Mouse (Mus musculus) hindbrain, embryonic 16.5 days (tissue): ENCODE results near the gene Ppm1h. TPM values are rescaled to one million over a fixed set of nuclear protein-coding genes. Genes with fewer than 3 reads are reported as not detected.
A peak's percentile ranks its signal among the peaks of the same experiment; 100 is the strongest.

Experiments
- ATAC-seq: fragments of 200-750 bp; cut with Nextera tagmentation; 2 replicates; pipeline ENCODE4 v1.8.0; 2017; ENCODE audit warnings: moderate TSS enrichment, moderate library complexity
- H3K27ac ChIP-seq: fragments of 300-500 bp; sonication (generic); 2 replicates; pipeline ENCODE4 v1.5.1; 2014; ENCODE audit warnings: low read depth, mild to moderate bottlenecking, control low read depth, low read length, moderate library complexity
- H3K27me3 ChIP-seq: fragments of 300-500 bp; sonication (generic); replicated peaks from 2 replicates; pipeline ENCODE4 v1.6.1; 2014; ENCODE audit warnings: low read length; ENCODE audit not compliant: control insufficient read depth, insufficient read depth
- H3K36me3 ChIP-seq: fragments of 300-500 bp; sonication (generic); 2 replicates; pipeline ENCODE4 v1.6.1; 2014; ENCODE audit warnings: mild to moderate bottlenecking, low read length, moderate library complexity, mixed read lengths; ENCODE audit not compliant: control insufficient read depth, insufficient read depth
- H3K4me1 ChIP-seq: fragments of 300-500 bp; sonication (generic); 2 replicates; pipeline ENCODE4 v1.6.1; 2014; ENCODE audit warnings: low read depth, low read length; ENCODE audit not compliant: control insufficient read depth, insufficient read depth
- H3K4me2 ChIP-seq: fragments of 300-500 bp; sonication (generic); 2 replicates; pipeline ENCODE4 v1.6.1; 2014; ENCODE audit warnings: mild to moderate bottlenecking, low read length, control low read depth, moderate library complexity
- H3K4me3 ChIP-seq: fragments of 300-500 bp; sonication (generic); 2 replicates; pipeline ENCODE4 v1.5.1; 2014; ENCODE audit warnings: mild to moderate bottlenecking, low read length, control low read depth, moderate library complexity
- H3K9ac ChIP-seq: fragments of 300-500 bp; sonication (generic); 2 replicates; pipeline ENCODE4 v1.6.1; 2014; ENCODE audit warnings: low read depth, mild to moderate bottlenecking, control low read depth, low read length, moderate library complexity
- H3K9me3 ChIP-seq: fragments of 300-500 bp; sonication (generic); 2 replicates; pipeline ENCODE4 v1.6.1; 2014; ENCODE audit warnings: mild to moderate bottlenecking, low read length, moderate library complexity; ENCODE audit not compliant: control insufficient read depth
- WGBS: fragments of 180-500 bp; shearing (Covaris S2); extraction: QIAGEN DNeasy Blood & Tissue Kit; methylation state at CpG from one replicate; pipeline ENCODE4 v1.1.7; 2014; 5-methylcytosine and 5-hydroxymethylcytosine counted together
- polyA plus RNA-seq: library from polyadenylated mRNA; unstranded; fragments of >200 nt; fragmentation: Nextera tagmentation; extraction: Ambion mirVana; gene quantifications from 2 replicates; pipeline ENCODE4 v1.2.1, GENCODE M21; 2015

The Ppm1h gene
- polyA plus RNA-seq, 1 experiment from 2014 or later: 33.5 TPM

GRCm38 (mm10) chr10:122802218-122802617, 123.7 kb downstream of the Ppm1h start:
- no peak overlapping the region for H3K4me3 ChIP-seq
- H3K9ac ChIP-seq: 0 out of 2 replicates have a peak overlapping the region, but pooled peaks have one; percentile 22
- 0 out of 2 replicates have a peak, but pooled peaks have one; percentile 22 for ATAC-seq
- H3K4me2 ChIP-seq: peak overlapping the region; percentile 42
- 42% methylated on average over 26 of the region's 30 CpGs for WGBS
- H3K27ac ChIP-seq: no peak overlapping the region
- H3K9me3 ChIP-seq: peaks cover 6% of the 10 kb centered on the region; the same call in 1 of the 2 replicates
- H3K27me3 ChIP-seq: no peaks in the 10 kb centered on the region
- peaks cover 4% of the 10 kb centered on the region; the same call in 1 of the 2 replicates for H3K4me1 ChIP-seq
- H3K36me3 ChIP-seq: peaks cover 5% of the 10 kb centered on the region

- ATAC-seq: no peak
- Histone ChIP-seq H3K4me3 (no peak overlapping the region), H3K27ac (no peak overlapping the region), H3K4me2 (no peak overlapping the region), H3K27me3 (no peaks in the 10 kb centered on the region), H3K36me3 (peaks cover 5% of the 10 kb centered on the region), H3K9ac (no peak overlapping the region), H3K4me1 (peaks cover 10% of the 10 kb centered on the region; the same call in 1 of the 2 replicates), H3K9me3 (peaks cover 6% of the 10 kb centered on the region; the same call in 1 of the 2 replicates)
- WGBS: 39% methylated on average over 7 of the region's 7 CpGs
Measured at GRCm38 (mm10) chr10:122802901-122803300, 124.3 kb downstream of the Ppm1h start.

GRCm38 (mm10) chr10:122803906-122804305, 125.3 kb downstream of the Ppm1h start:
- 13% methylated on average over 7 of the region's 7 CpGs for WGBS
- H3K9me3 ChIP-seq: peaks cover 6% of the 10 kb centered on the region; the same call in 1 of the 2 replicates
- no peak overlapping the region for H3K4me2 ChIP-seq
- no peak overlapping the region for H3K4me3 ChIP-seq
- no peaks in the 10 kb centered on the region for H3K27me3 ChIP-seq
- H3K36me3 ChIP-seq: peaks cover 5% of the 10 kb centered on the region
- no peak overlapping the region for H3K9ac ChIP-seq
- no peak overlapping the region for H3K27ac ChIP-seq
- peaks cover 14% of the 10 kb centered on the region for H3K4me1 ChIP-seq
- no peak for ATAC-seq

DNA sequence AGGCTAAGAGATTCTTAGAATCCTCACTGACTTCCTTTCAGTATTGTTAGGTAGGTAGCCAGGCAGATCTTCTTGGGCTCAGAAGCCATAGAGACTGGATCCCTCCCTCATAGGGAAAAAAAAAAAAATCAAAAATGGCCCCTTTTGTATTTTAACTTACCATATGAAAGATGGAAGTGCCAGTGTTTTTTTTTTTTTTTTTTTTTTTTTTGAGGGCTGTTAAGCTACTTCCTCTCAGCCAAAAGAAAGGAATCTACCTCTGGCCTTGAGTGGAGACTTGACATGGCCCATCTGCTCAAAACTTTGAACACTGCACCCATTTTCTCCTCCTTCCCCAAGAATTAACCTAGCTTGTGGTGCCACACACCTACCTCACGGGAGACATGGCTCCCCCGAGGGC, 127.3 kb downstream of the Ppm1h start:
- ATAC-seq: no peak
- 76% methylated on average over 2 of the region's 2 CpGs for WGBS
- no peak overlapping the region for H3K4me3 ChIP-seq
- no peaks in the 10 kb centered on the region for H3K27me3 ChIP-seq
- no peak overlapping the region for H3K9ac ChIP-seq
- H3K4me1 ChIP-seq: peaks cover 14% of the 10 kb centered on the region
- no peak overlapping the region for H3K4me2 ChIP-seq
- H3K36me3 ChIP-seq: peaks cover 5% of the 10 kb centered on the region
- no peak overlapping the region for H3K27ac ChIP-seq
- H3K9me3 ChIP-seq: peaks cover 6% of the 10 kb centered on the region; the same call in 1 of the 2 replicates

GRCm38 (mm10) chr10:122807127-122808105, 128.9 kb downstream of the Ppm1h start:
- Histone ChIP-seq H3K4me1 (peaks cover 11% of the 10 kb centered on the region), H3K27ac (peak overlapping the region; percentile 74), H3K27me3 (no peaks in the 10 kb centered on the region), H3K4me3 (no peak overlapping the region), H3K9me3 (peaks cover 6% of the 10 kb centered on the region; the same call in 1 of the 2 replicates), H3K9ac (no peak overlapping the region), H3K4me2 (0 out of 2 replicates have a peak overlapping the region, but pooled peaks have one; percentile 18), H3K36me3 (peaks cover 5% of the 10 kb centered on the region)
- WGBS: 28% methylated on average over 9 of the region's 9 CpGs
- peak; percentile 64 for ATAC-seq

- H3K4me2 ChIP-seq: no peak overlapping the region
- H3K27ac ChIP-seq: no peak overlapping the region
- 45% methylated on average over 4 of the region's 4 CpGs for WGBS
- no peaks in the 10 kb centered on the region for H3K27me3 ChIP-seq
- H3K9me3 ChIP-seq: peaks cover 6% of the 10 kb centered on the region; the same call in 1 of the 2 replicates
- peaks cover 11% of the 10 kb centered on the region for H3K4me1 ChIP-seq
- H3K36me3 ChIP-seq: peaks cover 5% of the 10 kb centered on the region
- no peak for ATAC-seq
- H3K9ac ChIP-seq: no peak overlapping the region
- no peak overlapping the region for H3K4me3 ChIP-seq
Measured at GRCm38 (mm10) chr10:122808186-122808585, 129.6 kb downstream of the Ppm1h start.

- Histone ChIP-seq H3K27me3 (no peaks in the 10 kb centered on the region), H3K4me2 (no peak overlapping the region), H3K9me3 (peaks cover 2% of the 10 kb centered on the region; the same call in 1 of the 2 replicates), H3K4me3 (no peak overlapping the region), H3K36me3 (peaks cover 3% of the 10 kb centered on the region), H3K9ac (no peak overlapping the region), H3K27ac (no peak overlapping the region), H3K4me1 (peaks cover 11% of the 10 kb centered on the region)
- ATAC-seq: no peak
- 75% methylated on average over 8 of the region's 8 CpGs for WGBS
Measured at GRCm38 (mm10) chr10:122809851-122810250, 131.3 kb downstream of the Ppm1h start.

GRCm38 (mm10) chr10:122815094-122815493, 136.5 kb downstream of the Ppm1h start:
- WGBS: 34% methylated on average over 14 of the region's 14 CpGs
- H3K4me3 ChIP-seq: no peak overlapping the region
- ATAC-seq: peak; percentile 68; the same call in 1 of the 2 replicates
- peak overlapping the region; percentile 17; the same call in 1 of the 2 replicates for H3K27ac ChIP-seq
- H3K9me3 ChIP-seq: no peaks in the 10 kb centered on the region
- no peaks in the 10 kb centered on the region for H3K36me3 ChIP-seq
- peak overlapping the region; percentile 52 for H3K9ac ChIP-seq
- peaks cover 7% of the 10 kb centered on the region for H3K4me1 ChIP-seq
- peak overlapping the region; percentile 15; the same call in 1 of the 2 replicates for H3K4me2 ChIP-seq
- no peaks in the 10 kb centered on the region for H3K27me3 ChIP-seq

GRCm38 (mm10) chr10:122817741-122818140, 139.2 kb downstream of the Ppm1h start:
- no peak for ATAC-seq

More at GRCm38 (mm10) chr10:122817741-122818140, 139.2 kb downstream of the Ppm1h start:
- Histone ChIP-seq H3K9ac (no peak overlapping the region), H3K27me3 (no peaks in the 10 kb centered on the region), H3K9me3 (no peaks in the 10 kb centered on the region), H3K4me3 (no peak overlapping the region), H3K27ac (no peak overlapping the region), H3K4me1 (peaks cover 7% of the 10 kb centered on the region), H3K36me3 (no peaks in the 10 kb centered on the region), H3K4me2 (no peak overlapping the region)
- WGBS: 86% methylated on average over 8 of the region's 8 CpGs
